Mouse (Mus musculus): ENCODE results near the gene Pld3. TPM values are rescaled to one million over a fixed set of nuclear protein-coding genes. Genes with fewer than 3 reads are reported as not detected.

The Pld3 gene
- 7.7 and 19.6 TPM in 2 replicates for total RNA-seq (2015)
- 6.6 and 8.0 TPM in 2 replicates for total RNA-seq (2017)

GRCm38 (mm10) chr7:27552931-27553513 is at the start of gene Pld3, which contains the start of gene 2310022A10Rik:
Pld3 (minus strand) TSS chr7:27553218.
2310022A10Rik (plus strand) TSS chr7:27553233.
- peak; percentile 99 for ATAC-seq (ENCODE audit: poor library complexity, severe bottlenecking)

GRCm38 (mm10) chr7:27602161-27602560 is 49.1 kb upstream of the Pld3 start:
- ATAC-seq (ENCODE audit: poor library complexity, severe bottlenecking) = no peak

GRCm38 (mm10) chr7:27601628-27602027 is 48.6 kb upstream of the Pld3 start:
- ATAC-seq (ENCODE audit: poor library complexity, severe bottlenecking) = no peak

GRCm38 (mm10) chr7:27598053-27598452 is 45.0 kb upstream of the Pld3 start:
- ATAC-seq (ENCODE audit: poor library complexity, severe bottlenecking) = no peak

DNA sequence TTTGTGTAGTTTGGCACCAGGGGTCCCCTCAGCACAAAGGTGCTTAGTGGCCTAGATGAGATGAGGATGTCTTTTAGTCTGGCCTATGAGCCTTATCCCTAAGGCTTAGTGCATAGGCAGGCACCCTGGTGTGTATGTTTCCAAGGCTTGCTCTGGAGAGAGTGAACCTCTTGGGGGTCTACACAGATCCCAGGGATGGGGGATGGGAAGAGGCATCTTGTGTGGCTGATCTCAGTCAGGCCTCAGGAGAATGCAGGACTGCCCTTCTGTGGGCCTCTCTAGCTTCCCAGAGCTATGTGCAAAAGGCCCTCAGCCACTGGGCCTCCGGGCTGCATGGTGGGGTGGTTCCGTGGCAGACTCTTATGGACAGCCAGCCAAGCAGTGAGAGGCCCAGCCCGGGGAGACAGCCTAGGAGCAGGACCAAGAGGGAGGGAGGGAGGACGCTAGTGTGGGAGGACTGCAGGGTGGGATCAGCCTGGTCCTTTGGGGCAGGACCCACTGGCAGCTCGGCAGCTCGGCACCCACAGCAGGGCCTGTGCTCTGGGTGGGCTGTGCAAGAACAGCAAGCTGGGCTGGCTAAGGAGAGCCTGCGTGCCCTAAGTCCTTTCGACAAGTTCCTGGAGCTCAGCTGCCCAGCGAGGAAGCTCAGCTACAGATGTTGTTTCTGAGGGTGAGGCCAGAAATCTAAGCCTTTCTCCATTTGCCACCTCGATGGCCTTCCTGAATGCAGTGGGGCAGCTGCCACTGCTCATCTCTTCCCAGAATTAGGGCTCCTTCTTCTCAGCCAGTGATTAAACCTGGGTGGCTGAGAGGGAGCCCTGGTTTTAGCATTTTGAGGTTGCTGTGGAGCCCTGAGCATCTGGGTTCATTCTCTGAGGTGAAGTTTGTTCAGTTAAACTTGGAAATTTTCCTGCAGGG is 43.8 kb upstream of the Pld3 start:
- ATAC-seq (ENCODE audit: poor library complexity, severe bottlenecking) = no peak

DNA sequence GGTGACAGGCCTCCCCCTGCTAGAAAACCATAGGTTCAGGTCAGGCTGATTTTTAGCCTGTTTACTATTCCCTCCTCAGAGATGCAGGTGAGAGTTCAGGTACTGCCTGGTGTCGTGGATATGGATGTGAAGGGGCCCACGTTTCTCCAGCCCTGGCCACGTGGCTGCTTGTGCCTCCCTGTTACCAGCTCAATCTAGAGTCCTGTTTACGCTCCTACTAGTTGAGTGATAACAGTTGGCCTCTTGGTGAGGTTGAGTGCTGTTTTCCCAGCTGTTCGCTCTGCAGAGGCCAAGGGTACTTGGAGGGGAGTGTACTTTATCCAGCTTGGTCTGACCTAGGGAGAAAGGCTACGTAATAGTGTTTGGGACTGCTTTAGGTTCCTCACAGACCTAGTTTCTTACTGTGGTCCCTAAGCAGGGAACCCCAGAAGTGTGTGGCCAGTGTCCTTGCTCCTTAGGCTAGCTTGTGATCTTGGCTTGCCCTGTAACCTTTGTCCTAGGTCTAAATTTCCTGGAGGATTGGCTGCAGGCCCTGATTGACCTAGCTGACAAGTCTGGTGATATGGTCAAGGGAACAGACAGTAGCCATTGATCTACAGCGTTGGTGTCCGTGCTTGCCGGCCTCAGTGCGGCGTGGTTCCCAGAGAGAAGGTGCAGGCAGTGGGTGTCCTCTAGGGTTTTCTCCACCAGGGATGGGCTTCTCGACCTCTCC is 40.1 kb upstream of the Pld3 start:
- no peak for ATAC-seq (ENCODE audit: poor library complexity, severe bottlenecking)

GRCm38 (mm10) chr7:27592217-27592929 is 39.4 kb upstream of the Pld3 start:
- peak; percentile 47 for ATAC-seq (ENCODE audit: poor library complexity, severe bottlenecking)

DNA sequence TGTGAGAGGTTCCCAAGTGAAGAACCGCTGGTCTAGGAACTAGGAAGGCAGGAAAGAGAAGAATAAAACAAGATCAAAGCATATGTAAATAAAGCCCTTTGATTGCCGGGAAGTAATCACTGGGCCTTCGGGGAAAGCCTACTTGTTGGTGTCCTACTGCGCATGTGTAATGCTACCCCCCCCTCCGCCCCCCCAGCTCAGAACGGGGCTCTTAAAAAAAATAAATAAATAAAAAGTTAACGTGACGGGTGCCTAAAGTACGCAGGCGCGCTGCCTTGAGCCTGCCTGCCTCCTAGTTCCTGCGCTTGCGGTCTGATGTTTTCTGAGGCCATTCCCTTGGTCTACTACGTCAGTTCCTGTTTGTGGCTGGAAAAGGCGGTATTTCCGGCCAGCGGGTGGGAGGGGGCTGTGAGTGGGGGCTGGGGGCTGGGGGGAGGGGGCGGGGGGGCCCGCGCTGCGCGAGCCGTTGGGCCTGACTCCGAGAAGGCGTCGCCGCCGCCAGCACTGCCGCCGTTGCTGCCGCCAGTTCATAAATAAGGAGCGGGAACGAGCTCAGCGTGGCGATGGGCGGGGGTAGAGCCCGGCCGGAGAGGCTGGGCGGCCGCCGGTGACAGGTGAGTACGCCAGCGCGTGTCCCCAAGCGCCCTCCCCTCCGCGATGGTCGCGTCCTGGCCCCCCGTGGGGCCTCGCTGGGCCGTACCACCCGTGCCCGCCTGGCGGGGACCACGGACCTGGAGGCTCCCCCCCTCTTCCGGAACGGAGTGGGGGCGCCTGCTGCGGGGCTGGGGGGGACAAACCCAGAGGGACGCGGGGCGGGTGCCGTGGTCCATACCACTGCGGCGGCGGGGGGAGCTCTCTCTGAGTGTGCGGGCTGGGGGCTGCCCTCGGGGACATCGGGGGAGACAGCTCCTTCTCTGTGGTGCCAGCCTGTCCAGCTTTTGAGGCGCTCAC is 38.5 kb upstream of the Pld3 start, which contains the start of gene Akt2:
Akt2 (plus strand) TSS at position 287 of the 951 bp plus-strand sequence.
- peak; percentile 82 for ATAC-seq (ENCODE audit: poor library complexity, severe bottlenecking)

- no peak for ATAC-seq (ENCODE audit: poor library complexity, severe bottlenecking)
Observed at GRCm38 (mm10) chr7:27590566-27591213, 37.7 kb upstream of the Pld3 start.

DNA sequence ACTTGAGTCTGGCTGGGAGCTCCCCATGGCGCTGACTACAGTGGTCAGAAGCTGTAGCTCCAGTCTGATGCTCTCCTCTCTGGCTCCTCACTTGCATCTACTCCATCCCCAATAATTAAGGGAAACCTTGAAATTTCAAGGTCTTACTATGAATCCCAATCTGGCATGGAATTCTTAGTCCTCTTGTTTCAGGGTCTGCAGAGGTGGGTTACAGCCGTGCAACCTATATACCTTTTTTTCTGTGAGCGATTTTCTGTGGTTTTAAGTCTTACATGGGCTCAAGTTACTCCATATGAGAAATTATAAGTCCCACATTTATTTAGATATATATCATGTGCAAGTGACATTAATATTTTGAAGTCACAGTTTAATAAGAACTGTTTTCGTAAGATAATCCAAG is 37.1 kb upstream of the Pld3 start:
- no peak for ATAC-seq (ENCODE audit: poor library complexity, severe bottlenecking)

DNA sequence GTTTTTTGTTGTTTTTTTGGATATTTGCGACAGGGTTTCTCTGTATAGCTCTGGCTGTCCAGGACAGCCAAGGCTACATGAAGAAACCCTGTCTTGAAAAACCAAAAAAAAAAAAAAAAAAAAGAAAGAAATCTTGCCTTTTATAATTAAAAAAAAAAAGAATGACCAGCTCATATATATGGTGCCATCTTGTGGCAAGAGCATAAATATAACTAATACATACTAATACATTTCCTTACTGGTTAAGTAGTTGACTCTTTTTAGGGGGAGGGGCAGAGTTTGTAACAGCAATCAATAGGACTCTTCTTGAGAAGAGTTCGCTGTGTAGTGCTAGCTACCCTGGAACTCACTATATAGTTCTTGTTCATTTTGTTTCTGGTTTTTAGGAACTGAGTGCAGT is 34.7 kb upstream of the Pld3 start:
- no peak for ATAC-seq (ENCODE audit: poor library complexity, severe bottlenecking)

DNA sequence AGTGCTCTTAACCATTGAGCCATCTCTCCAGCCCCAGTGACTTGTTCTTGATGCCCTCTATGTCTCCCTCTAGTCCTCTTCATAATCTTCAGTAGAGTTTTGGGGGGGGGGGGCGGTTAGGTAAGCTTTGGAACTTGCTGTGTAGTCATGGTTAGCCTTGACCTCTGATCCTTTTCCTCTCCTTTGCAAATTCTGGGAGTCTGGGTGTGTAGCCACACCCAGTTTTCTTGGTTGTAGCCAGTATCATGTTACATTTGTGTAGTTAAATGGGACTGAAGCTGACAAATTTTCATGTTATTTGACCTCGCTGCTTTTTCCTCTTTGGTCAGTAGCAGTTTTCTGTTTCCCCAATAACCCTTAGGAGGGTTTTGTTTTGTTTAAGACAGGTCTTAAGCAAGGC is 33.8 kb upstream of the Pld3 start:
- no peak for ATAC-seq (ENCODE audit: poor library complexity, severe bottlenecking)

DNA sequence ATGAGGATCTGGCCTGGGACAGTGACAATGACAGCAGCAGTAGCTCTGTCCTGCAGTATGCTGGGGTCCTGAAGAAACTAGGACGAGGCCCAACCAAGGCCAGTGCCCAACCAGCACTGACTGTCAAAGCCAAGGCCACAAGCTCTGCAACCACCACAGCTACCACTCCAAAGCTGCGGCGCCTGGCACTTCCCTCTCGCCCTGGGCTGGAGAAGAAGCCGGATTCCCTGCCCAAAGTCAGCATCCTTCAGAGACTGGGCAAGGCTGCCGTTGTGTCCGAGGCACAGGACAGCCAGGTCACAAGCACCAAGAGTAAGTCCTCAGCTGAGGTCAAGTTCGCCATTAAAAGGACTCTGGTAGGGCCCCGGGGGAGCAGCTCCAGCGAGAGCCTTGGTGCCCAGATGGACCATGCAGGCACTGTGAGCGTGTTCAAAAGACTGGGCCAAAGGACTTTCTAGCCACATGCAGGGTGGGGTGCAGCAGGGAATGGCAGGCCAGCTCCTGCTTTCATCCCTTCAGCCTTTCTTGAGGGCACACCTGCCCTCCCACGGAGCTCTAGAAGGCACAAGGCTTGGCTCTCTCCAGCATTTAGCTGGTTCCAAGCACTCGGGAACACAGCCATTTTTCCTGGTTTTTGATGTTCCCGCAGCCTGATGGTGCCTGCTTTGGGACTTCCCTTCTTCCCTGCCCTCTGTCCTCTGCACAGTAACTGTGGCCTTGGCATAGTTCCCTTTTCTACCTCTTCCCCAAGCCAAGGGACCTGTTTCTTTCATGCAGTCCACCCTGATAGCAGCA is 27.6 kb upstream of the Pld3 start:
- ATAC-seq (ENCODE audit: poor library complexity, severe bottlenecking) = no peak

- ATAC-seq (ENCODE audit: poor library complexity, severe bottlenecking) = no peak
Observed at GRCm38 (mm10) chr7:27578465-27578864, 25.4 kb upstream of the Pld3 start.

GRCm38 (mm10) chr7:27577589-27577988 is 24.6 kb upstream of the Pld3 start:
- peak; percentile 69 for ATAC-seq (ENCODE audit: poor library complexity, severe bottlenecking)

- peak; percentile 76 for ATAC-seq (ENCODE audit: poor library complexity, severe bottlenecking)
Observed at GRCm38 (mm10) chr7:27576914-27577313, 23.9 kb upstream of the Pld3 start.

DNA sequence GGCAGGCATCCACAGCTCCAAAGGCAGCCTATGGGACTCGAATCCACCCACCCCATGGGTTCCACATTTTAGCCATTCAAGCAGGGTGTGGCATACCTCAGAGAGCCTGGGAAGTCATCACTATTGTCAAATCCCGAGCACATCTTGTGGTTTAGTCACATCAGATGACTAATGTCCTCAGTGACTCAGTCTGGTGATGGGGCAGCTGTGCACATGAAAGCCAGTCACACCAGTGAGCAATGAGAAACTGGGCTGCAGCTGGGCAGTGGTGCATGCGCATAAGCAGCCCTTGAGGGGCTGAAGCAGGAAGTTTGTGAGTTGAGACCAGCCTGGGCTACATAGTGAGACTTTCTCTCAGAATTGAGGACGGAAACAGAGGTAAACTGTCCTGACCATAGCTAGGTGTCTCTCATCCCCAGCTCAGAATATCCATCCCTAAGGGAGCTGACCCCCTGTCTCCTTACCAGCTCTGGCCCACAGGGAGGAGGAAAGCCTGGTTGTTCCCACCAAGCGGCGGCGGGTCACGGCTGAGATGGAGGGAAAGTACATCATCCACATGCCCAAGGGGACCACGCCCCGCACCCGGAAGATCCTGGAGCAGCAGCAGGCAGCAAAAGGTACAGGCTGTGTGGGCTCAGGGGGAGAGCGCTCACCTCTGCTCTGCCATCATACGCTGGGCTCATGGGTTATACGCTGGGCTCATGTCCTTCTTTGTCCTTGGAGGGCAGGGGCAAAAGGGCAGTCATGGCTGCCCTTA is 21.3 kb upstream of the Pld3 start:
- peak; percentile 61 for ATAC-seq (ENCODE audit: poor library complexity, severe bottlenecking)

GRCm38 (mm10) chr7:27572133-27572532 is 19.1 kb upstream of the Pld3 start:
- peak; percentile 58 for ATAC-seq (ENCODE audit: poor library complexity, severe bottlenecking)

Data from megakaryocyte, adult 5-6 weeks (primary cell).